Mouse (Mus musculus) spleen, postnatal 36 days (tissue): Measurements from ENCODE around the gene Gm17545.
"Not testable (repeated sequence)": the region's sequence is repeated elsewhere in the genome, so short reads cannot be mapped to it uniquely, and the experiment has no call there.

Experiments
- DNase-seq, 2 experiments: peaks; one replicate each; pipeline ENCODE4 v3.0.0; 2022; ENCODE audit warnings: low spot score in 2 of 2, mixed read lengths in 1 of 2

The Gm17545 gene

DNA sequence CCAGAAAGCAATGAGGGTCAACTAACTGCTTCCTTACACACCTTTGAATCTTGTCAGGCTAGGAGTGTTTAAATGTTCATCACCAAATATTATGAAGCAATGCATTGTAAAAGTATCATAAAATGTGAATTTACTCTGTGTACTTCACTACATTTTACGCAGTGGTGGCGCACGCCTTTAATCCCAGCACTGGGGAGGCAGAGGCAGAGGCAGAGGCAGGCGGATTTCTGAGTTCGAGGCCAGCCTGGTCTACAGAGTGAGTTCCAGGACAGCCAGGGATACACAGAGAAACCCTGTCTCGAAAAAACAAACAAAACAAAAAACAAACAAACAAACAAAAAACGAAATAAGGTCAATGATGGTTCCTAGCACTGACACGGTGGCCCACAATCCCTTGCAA is at the start of gene Gm17545:
Gene Gm17545 (plus strand): TSS at position 301 of the 400 bp plus-strand sequence.
- not testable (repeated sequence) for DNase-seq

DNA sequence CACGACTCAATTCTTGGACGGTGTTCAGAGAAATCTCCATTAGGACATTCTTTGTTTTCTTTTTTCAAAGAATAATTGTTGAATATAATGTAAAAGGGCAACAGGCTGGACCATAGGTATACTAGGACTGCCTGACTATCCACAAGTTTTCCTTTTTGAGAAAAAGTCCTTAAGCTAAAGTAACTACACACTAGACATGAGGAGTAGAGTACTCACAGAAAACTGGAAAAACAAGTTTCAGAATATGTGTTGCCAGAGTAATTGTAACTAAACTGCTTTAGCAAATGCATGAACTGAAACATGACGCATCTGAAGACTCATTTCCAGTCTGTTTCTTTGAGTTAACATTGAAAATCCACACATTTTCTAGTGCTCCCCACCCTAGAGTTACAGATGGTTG is 48.7 kb upstream of the Gm17545 start:
- DNase-seq = no peak

DNA sequence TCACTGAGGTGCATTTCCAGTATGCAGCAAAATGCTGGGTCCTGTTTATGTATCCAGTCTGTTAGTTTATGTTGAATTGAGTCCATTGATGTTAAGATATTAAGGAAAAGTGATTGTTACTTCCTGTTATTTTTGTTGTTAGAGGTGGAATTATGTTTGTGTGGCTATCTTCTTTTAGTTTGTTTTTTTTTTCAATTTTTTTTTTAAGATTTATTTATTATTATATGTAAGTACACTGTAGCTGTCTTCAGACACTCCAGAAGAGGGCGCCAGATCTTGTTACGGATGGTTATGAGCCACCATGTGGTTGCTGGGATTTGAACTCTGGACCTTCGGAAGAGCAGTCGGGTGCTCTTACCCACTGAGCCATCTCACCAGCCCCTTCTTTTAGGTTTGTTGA is 46.5 kb upstream of the Gm17545 start:
- DNase-seq = not testable (repeated sequence)

DNA sequence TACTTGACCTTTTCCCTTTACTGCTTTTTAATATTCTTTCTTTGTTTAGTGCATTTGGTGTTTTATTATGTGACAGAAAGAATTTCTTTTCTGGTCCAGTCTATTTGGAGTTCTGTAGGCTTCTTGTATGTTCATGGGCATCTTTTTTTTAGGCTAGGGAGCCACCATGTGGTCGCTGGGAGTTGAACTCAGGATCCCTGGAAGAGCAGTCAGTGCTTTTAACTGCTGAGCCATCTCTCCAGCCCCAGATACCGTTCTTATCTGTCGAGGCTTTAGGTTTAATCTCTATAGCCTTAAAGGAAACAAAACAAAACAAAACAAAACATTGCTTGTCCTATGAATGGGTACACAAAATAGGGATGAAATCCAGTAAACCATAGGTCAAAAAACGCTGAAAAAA is 45.7 kb upstream of the Gm17545 start:
- not testable (repeated sequence) for DNase-seq

DNA sequence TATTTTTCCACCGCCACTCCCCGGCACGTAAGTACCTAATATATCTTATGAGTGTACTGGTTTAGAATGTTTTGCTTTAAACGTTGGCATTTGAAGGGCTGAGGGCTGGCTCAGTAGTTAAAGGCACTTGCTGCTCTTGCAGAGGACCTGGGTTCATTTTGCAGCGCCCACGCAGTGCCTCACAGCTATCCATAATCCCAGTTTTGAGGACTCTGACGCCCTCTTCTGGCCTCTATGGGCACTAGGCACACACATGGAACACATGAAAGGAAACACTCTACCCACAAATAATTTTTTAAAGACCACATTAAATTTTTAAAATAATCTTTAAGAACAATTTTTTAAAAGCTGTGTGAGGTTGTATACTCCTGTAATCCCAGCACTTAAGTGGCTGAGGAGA is 44.6 kb upstream of the Gm17545 start:
- no peak for DNase-seq

DNA sequence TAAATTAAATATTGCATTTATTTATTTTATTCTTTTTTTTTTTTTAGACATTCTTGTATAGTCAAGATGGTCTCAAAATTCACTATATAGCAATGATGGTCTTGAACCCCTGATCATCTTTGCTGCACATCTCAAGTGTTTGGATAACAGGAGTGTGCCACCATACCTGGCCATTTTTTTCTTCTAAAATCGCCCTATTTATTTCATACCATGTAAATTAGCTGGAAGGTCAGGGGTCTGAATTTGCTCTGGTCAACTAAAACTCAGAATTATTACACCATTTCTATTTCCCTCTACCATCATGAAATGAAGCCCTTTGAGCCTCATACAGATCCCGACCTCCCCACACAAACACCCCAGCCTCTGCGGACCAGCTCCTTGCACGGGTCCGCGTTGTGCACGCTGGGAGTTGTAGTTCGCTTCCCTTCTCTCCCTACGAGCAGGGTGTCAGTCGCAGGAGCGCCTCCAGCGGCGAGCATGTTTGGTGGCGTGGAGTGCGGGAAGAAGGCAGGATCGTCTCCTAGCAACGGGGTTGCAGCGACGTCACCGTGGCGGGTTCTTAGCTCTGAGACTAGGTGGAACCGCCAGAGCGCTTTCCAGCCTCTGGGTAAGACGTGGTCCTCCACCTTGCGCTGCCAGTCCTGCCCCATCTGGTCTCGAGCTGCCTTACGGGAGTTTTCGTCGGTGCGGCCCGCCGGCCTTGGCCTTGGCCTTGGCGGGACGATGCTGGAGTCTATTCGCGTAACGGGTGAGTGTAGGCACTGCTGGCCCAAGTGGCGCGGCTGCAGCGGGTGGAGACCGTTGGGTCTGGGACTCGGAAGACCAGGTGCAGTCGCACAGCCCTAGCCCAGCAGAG is 42.9 kb upstream of the Gm17545 start, which contains the start of gene 9530077C05Rik:
Gene 9530077C05Rik (plus strand): TSS at position 512 of the 856 bp plus-strand sequence.
- DNase-seq = peak; percentile 93 to 94

DNA sequence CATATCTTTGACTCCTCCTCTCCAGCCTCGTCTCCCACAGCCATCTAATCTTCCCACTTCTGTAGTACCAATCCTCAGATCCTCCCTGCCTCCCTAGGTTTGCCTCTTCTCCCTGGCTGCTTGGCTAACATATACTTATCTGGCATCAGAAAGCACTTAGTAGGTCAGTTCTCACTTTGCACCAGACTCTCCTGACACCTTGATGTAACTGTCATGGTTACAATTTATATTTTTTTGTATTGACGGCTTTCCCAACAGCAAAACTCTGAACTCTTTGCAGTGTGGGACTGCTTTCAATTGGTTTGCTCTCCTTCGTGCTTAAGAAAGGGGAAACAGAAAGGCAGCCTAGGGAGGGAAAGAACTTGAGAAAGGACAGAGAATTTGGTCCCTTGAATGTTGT is 37.9 kb upstream of the Gm17545 start:
- no peak for DNase-seq

DNA sequence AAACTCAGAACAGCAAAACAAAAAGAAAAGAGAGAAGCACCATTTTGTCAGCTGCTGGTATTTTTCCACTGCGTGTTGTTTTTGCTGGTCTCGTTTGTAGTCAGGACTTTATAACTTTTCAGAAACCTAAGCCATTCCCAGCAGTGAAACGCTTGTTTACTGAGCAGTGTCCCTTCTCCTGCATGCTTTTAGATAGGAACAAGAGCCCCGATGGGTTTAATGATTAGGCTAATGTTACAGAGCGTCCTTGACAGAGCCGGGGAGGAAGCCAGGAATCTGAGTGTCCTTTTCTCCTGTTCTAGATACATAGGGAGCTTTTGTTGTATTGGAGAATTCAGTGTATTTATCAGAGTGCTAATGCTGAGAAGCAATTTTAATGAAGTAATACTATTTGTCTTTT is 36.5 kb upstream of the Gm17545 start:
- no peak for DNase-seq

DNA sequence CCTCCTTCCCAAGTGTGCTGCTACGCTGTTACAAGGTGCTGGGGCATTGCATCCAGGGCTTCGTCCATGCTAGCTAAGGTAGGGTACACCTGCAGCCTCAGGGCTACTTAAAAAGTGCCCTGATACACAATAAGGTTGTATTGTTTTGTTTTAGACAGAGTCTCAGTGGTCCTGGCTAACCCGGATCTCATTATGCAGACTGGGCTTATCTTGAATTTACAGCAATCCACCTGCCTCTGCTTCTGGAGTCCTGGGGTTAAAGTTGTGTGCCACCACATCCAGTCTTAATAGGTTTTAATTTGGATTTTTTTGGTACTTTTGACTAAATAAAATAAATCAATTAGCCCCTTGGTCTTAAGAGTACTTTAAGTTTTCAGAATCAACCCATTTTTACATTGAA is 34.2 kb upstream of the Gm17545 start:
- no peak for DNase-seq

DNA sequence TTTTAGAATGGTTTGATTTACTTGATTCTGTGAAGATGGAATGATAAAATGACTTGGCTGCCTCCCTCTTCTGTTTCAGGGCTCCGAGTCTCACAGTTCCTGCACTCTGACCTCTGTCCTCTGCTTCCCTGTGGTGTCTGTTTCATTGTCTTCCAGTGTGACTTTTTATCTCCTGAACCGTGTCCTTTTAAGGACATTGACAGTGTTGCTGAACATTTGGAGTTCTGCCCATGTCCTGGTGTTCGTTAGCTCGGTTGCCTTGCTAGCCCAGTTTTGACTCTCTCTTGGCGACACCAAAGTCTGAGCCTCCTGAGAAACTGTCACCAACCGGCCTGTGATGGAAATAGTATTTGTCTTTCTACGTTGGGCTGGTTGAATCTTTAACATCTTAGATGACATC is 33.6 kb upstream of the Gm17545 start:
- no peak for DNase-seq

DNA sequence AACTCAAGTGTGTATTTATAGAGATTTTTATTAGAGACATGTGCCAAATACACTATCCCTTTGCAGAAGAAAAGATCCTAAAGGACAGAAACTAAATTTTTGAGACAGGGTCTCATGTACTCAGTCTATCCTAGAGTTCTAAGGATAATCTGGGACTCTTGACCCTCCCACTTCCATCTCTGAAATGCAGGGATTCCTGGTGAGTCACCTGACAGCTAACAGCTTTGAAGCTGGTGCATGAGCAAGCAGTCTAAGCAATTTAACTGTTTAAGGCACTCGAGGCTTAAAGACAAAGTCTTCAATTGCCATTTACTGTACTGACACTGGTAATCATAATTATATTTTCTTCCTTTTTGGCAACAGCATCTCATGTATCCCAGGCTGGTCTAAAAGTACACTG is 31.5 kb upstream of the Gm17545 start:
- no peak for DNase-seq

DNA sequence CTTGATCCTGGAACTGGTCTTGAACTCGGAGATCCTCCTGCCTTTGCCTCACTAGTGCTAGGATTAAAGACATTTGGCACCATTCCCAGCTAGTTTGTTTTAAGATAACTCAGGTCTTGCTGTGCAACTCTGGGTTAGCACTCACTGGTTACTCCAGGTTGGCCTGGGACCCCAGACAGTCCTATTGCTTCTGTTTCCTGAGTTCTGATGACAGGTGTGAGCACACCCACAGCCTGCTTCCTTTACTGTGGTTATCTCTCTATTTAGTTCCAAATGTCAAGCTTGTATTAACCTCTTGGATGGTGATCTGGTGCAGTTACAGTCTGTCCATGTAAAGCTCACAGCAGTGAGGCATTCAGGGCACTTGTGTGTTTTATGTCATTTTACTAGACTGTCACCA is 30.6 kb upstream of the Gm17545 start:
- DNase-seq = no peak

DNA sequence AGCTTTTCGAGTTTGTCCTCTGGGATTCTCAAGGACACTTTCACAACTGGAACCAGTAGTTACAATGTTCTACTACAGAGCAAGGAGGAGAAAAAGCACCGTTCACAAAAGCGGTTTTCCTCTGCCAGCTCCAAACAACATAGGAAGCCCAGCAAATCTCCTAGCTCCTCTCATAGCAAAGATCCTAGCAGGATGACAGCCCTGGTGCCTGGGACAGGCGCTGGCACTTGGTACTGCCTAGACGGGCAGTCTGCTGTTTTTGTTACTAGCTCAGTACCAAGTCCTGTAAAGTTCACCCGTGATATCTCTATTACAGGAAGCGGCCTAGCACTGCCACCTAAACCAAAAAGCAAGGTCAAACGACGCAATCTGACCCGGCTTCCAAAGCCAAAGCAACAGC is 29.9 kb upstream of the Gm17545 start:
- no peak for DNase-seq

DNA sequence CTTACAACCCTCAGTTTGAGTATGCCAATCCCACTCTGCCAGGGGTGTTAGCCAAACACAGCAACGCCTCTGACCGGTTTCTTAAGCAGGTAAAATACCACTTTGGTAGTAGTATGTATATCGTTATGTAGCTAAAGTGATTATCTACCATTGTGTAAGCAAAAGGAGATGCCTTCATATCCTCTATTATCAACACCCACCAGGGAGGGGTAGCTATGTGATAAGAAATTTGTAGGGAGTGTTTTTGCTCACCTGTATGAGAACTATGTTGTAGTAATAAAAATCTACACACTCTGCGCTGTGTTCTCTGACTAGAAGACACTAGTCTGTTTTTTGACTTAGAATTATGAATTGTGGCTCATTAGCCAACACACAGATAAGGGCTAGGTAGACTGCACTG is 29.4 kb upstream of the Gm17545 start:
- DNase-seq = no peak

DNA sequence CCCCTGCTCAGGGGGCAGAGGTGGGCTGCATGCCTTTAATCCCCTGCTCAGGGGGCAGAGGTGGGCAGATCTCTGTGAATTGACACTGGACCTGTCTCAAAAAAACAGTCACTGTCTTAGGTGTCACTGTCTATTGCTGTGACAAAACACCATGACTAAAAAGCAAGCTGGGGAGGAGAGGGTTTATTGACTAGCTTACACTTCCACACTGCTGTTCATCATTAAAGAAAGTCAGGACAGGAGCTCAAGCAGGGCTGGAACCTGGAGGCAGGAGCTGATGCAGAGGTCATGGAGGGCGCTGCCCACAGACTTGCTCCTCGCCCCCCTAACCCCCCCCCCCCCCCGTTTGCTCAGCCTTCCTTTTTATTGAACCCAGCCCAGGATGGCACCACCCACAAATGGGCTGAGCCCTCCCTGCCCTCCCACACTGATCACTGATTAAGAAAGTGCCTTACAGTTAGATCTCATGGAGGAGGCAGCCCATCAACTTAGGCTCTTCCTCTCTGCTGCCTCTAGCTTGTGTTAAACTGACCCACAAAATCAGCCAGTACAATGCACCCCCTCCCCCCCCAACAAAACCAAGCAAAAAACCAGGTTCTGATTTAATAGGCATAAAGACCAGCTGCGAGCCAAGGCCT is 25.9 kb upstream of the Gm17545 start:
- no peak for DNase-seq

DNA sequence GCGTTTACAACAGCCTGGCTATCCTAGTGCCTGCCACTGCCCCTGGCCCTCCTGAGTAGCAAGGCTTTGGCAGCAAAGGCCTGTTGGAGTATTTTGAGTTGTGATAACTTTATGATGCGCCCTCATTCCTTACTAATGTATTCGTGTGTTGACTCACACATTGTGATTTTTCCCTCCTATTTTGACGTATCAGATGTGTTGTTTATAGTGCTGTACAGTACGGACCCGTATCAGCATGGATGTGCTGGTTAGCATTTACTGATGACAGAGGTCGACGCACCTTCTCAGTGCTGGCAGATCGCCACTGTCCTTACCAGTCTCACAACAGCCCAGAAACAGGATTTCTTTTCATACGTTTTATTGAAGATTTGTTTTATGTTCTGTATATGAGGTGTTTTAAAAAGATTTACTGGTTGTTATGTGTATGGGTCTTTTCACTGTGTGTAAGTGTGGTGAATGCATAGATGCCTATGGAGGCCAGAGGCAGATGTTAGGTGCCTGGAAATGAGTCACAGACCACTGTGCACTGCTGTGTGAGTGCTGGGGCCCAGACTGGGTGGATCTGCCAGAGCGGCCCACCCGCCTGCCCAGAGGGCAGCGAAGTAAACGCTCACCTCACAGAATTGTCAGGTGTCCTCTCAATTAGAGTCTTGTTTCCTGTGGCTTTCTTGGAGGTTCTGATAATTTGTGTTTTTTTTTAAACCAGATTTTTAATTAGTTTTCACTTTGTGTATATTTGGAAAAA is 25.3 kb upstream of the Gm17545 start:
- no peak for DNase-seq

DNA sequence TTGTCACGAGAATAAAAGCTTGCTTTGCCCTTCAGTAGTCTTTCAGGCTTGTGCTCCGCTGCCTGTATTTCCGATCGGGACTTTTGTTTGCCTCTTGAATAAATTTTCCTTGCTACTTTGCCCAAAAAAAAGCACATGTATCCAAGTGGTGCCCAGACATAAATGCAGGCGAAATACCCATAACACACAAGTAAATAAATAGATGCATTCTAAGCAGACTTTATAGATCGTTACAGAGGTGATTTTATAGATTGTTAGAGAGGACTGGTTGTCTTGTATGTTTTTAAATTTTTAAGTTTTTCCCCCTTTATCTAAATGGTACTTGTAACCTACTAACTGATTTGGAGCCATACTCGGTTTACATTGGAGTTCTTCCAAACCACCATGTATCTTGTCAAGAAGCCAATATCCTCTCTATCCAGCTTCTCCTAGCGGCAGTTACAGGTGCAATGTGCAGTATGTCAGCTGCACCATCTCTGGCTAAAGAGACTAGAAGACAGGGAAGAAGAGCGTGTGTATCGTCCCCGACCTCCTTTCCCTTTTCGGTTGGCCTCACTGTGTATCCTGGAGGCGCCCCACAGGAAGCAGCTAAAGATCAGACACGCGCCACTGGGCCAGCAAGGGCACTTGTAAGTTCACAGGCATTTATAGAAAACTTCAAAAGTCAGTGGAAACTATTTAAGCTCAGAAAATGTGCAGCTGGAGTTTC is 24.4 kb upstream of the Gm17545 start:
- peak; percentile 54 to 63 for DNase-seq

DNA sequence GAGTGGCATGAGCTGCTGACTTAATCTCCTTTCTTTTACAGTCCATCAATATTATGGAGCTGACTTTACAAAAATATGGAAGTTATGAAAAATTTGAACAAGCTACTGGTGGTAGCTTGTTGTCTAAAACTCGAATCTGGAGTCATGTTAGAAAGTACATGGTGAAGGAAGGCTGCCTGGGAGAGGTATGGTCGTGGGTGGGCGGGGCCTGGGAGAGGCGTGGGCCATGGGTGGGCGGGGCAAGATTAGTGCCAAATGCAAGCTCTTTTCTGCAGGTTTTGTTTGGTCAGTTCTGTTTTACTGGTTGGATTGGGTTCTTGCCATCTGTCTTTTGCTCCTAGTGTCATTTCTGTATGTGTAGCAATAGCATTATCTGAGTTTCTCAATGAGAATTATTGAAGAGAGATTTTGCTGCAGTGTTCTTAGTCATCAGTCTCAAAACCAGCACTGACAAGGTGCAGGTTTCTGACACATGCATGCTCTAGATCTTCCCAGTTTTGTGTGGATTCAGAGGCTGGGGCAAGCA is 23.7 kb upstream of the Gm17545 start:
- DNase-seq = peak in 1 of 2 experiments; percentile 20

DNA sequence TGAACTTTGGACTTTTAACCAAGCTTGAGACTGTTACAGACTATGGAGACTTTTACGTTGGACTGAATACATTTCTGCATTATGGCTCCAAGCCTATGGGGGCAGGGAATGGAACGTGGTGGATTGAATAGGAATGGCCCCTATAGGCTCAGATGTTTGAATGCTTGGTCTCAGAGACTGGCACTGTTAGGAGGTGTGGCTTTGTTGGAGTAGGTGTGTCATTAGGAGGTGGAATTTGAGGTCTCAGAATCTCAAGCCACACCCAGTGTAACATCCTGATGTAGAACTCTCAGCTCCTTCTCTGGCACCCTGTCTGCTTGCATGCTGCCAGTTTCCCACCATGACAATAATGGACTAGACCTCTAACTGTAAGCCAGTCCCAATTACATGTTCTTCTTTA is 20.9 kb upstream of the Gm17545 start:
- DNase-seq = no peak

DNA sequence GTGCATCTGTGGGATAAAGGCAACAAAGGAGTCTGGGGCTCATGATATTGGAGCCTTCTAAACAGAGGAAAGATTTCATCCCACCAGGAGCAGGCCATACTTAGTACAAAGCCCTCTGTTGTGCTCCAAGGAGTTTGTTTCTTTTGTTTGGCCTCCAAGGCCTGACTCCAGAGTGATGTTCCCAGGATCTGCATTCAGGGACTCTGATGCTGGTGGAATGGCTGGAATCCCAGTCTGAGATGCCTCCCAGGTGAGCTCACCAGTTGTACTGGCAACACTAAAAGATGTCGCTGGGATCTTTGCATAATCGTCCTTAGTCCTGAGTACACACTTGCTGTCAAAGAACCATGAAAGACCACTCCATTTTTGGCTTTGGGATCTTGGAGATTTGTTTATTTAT is 20.0 kb upstream of the Gm17545 start:
- no peak for DNase-seq

DNA sequence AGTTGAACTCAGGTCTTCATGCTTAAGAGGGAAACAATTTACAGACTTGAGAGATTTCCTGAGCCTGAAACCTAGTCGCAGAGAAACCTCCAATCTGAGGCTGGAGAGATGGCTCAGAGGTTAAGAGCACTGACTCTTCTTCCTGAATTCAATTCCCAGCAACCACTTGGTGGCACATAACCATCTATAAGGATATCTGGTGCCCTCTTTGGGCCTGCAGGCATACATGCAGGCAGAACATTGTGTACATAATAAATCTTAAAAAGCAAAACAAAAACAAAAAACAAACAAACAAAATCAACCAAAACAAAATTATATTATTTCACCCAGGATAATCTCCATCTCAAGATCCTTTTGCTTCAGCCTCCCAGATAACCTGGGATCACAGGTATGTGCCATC is 15.3 kb upstream of the Gm17545 start:
- DNase-seq = no peak

DNA sequence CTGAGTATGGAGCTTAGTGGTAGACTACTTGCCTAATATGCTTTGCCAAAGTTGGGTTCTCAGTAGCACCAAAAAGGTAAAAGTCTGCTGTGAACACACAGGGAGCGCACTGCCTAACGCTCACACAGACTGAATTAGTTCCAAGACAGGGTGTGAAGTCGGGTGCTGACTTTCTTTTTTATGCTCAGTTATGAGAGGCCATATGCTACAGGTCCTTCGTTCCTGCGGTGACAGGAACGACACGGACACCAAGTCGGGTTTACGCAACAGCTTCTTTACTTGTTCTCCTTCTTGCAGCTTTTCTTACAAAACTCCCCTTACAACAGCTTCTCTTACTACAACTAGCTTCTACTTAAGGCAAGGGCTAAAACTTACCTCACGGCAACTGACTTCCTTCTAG is 10.9 kb upstream of the Gm17545 start:
- no peak for DNase-seq
